In the genomic region with DNA sequence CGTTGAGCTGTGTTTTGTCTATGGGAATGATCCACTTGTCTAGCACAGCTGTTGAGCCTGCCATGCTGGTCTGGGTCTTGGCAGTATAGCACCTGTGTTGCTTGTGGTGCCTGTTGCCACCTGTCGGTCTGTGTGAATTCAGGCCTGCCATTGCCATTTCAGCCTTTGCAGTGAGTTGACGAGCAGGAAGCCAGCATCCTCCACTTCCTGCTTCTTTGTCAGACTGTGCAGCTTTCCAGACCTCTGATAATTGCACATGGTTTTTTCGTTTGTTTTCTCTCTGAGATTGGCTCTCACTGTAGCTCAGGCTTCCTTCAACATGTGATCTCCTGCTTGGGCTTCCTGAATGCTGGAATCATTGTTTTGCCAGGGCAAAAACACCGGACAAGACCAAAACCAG, we compare ENCODE assay signal across 12 mouse cellular contexts. TPM values are rescaled to one million over a fixed set of nuclear protein-coding genes. Genes with fewer than 3 reads are reported as not detected.
DNase-seq lines count a peak whose midpoint lies in the region; ATAC-seq lines count a peak whose summit lies in the region.
"Had no signal": no experiment of that assay in that cellular context is flagged by ENCODE, and none has a peak within 500 bp of the region (broad histone marks: within the 10 kb centered on the region; RNA-seq: fewer than 3 reads in every experiment).

No protein-coding gene starts in this region.

- H3K27me3 ChIP-seq in liver, embryonic 15.5 days = no peaks in the 10 kb centered on the region
- no peaks in the 10 kb centered on the region for H3K27me3 ChIP-seq in liver, embryonic 12.5 days (replicated peaks)
- H3K27me3 ChIP-seq in heart, embryonic 11.5 days (ENCODE audit: control insufficient read depth, insufficient read depth, low read length) = no peaks in the 10 kb centered on the region
- no peaks in the 10 kb centered on the region for H3K27me3 ChIP-seq in neural tube, embryonic 15.5 days (replicated peaks)
- H3K27me3 ChIP-seq: intestine, embryonic 15.5 days; liver, embryonic 13.5 days; midbrain, embryonic 12.5 days; neural tube, embryonic 12.5 days had no signal

- H3K4me1 ChIP-seq in liver, embryonic 15.5 days (replicated peaks) = no peaks in the 10 kb centered on the region
- H3K4me1 ChIP-seq in liver, embryonic 12.5 days = no peaks in the 10 kb centered on the region
- no peaks in the 10 kb centered on the region for H3K4me1 ChIP-seq in heart, embryonic 11.5 days (ENCODE audit: control insufficient read depth, insufficient read depth, low read length)
- peaks cover 3% of the 10 kb centered on the region; the same call in 1 of the 2 replicates for H3K4me1 ChIP-seq in neural tube, embryonic 15.5 days
- H3K4me1 ChIP-seq: intestine, embryonic 15.5 days; liver, embryonic 13.5 days; midbrain, embryonic 12.5 days; neural tube, embryonic 12.5 days had no signal

- H3K9me3 ChIP-seq in liver, embryonic 15.5 days (replicated peaks) = no peaks in the 10 kb centered on the region
- no peaks in the 10 kb centered on the region for H3K9me3 ChIP-seq in liver, embryonic 12.5 days (replicated peaks)
- H3K9me3 ChIP-seq in heart, embryonic 11.5 days (replicated peaks; ENCODE audit: control insufficient read depth, low read length) = no peaks in the 10 kb centered on the region
- no peaks in the 10 kb centered on the region for H3K9me3 ChIP-seq in neural tube, embryonic 15.5 days (replicated peaks)
- H3K9me3 ChIP-seq: intestine, embryonic 15.5 days; liver, embryonic 13.5 days; midbrain, embryonic 12.5 days; neural tube, embryonic 12.5 days had no signal

- no peak overlapping the region for H3K27ac ChIP-seq in liver, embryonic 15.5 days (replicated peaks)
- no peak overlapping the region for H3K27ac ChIP-seq in liver, embryonic 12.5 days
- 0 out of 2 replicates have a peak overlapping the region, but pooled peaks have one; percentile 22 for H3K27ac ChIP-seq in heart, embryonic 11.5 days (ENCODE audit: low read depth, low read length)
- H3K27ac ChIP-seq in neural tube, embryonic 15.5 days (replicated peaks) = no peak overlapping the region
- H3K27ac ChIP-seq: intestine, embryonic 15.5 days; liver, embryonic 13.5 days; midbrain, embryonic 12.5 days; neural tube, embryonic 12.5 days had no signal

- H3K4me2 ChIP-seq in liver, embryonic 15.5 days = no peak overlapping the region
- no peak overlapping the region for H3K4me2 ChIP-seq in liver, embryonic 12.5 days
- H3K4me2 ChIP-seq in heart, embryonic 11.5 days = no peak overlapping the region
- H3K4me2 ChIP-seq in neural tube, embryonic 15.5 days = no peak overlapping the region
- H3K4me2 ChIP-seq: intestine, embryonic 15.5 days; liver, embryonic 13.5 days; midbrain, embryonic 12.5 days; neural tube, embryonic 12.5 days had no signal

- WGBS in liver, embryonic 15.5 days (ENCODE audit: insufficient replicate concordance) = 57% methylated on average over 5 of the region's 5 CpGs
- 70% methylated on average over 5 of the region's 5 CpGs for WGBS in liver, embryonic 12.5 days (ENCODE audit: insufficient replicate concordance)
- 69% methylated on average over 5 of the region's 5 CpGs for WGBS in heart, embryonic 11.5 days (ENCODE audit: insufficient replicate concordance)
- 87% methylated on average over 5 of the region's 5 CpGs for WGBS in neural tube, embryonic 15.5 days

- no peak overlapping the region for H3K9ac ChIP-seq in liver, embryonic 15.5 days
- no peak overlapping the region for H3K9ac ChIP-seq in liver, embryonic 12.5 days
- H3K9ac ChIP-seq in heart, embryonic 11.5 days (ENCODE audit: low read depth, low read length) = no peak overlapping the region
- no peak overlapping the region for H3K9ac ChIP-seq in neural tube, embryonic 15.5 days (replicated peaks)
- H3K9ac ChIP-seq: intestine, embryonic 15.5 days; liver, embryonic 13.5 days; midbrain, embryonic 12.5 days; neural tube, embryonic 12.5 days had no signal

- H3K4me3 ChIP-seq in liver, embryonic 15.5 days (replicated peaks) = no peak overlapping the region
- no peak overlapping the region for H3K4me3 ChIP-seq in liver, embryonic 12.5 days
- no peak overlapping the region for H3K4me3 ChIP-seq in heart, embryonic 11.5 days (ENCODE audit: low read depth, low read length)
- no peak overlapping the region for H3K4me3 ChIP-seq in neural tube, embryonic 15.5 days (replicated peaks)
- H3K4me3 ChIP-seq: intestine, embryonic 15.5 days; liver, embryonic 13.5 days; midbrain, embryonic 12.5 days; neural tube, embryonic 12.5 days had no signal

- peak; percentile 51 for DNase-seq in induced T-regulatory cell, adult 2 months (ENCODE audit: low read depth)
- DNase-seq in thymus, postnatal 36 days = peak; percentile 61 to 80
- DNase-seq in spleen, postnatal 36 days (ENCODE audit: low spot score in 2 of 2) = no peak
- DNase-seq: cerebellum, adult 18-20 months; liver, embryonic 13.5 days had no signal

- H3K36me3 ChIP-seq in liver, embryonic 15.5 days (replicated peaks) = peaks cover 91% of the 10 kb centered on the region
- H3K36me3 ChIP-seq in liver, embryonic 12.5 days = peaks cover 97% of the 10 kb centered on the region
- peaks cover 54% of the 10 kb centered on the region for H3K36me3 ChIP-seq in heart, embryonic 11.5 days (ENCODE audit: control insufficient read depth, insufficient read depth, low read length)
- H3K36me3 ChIP-seq in neural tube, embryonic 15.5 days = peaks cover 96% of the 10 kb centered on the region

- peak; percentile 15; the same call in 1 of the 2 replicates for ATAC-seq in liver, embryonic 15.5 days (ENCODE audit: insufficient read depth)
- no peak for ATAC-seq in liver, embryonic 12.5 days
- ATAC-seq in heart, embryonic 11.5 days (replicated peaks; ENCODE audit: insufficient number of reproducible peaks, low FRiP score, low TSS enrichment) = peak; percentile 16; the same call in 1 of the 2 replicates
- no peak for ATAC-seq in neural tube, embryonic 15.5 days (ENCODE audit: low FRiP score)
- ATAC-seq: intestine, embryonic 15.5 days had no signal

RNA-seq across cellular contexts. Expression of a gene that starts 11.9 kb away (rescaled TPM):
- 63.7 and 67.2 TPM in 2 replicates for polyA plus RNA-seq in liver, embryonic 15.5 days (2015; fragmentation: Nextera tagmentation; extraction: Ambion mirVana)
- 73.0 and 80.0 TPM in 2 replicates for polyA plus RNA-seq in liver, embryonic 12.5 days (2016; fragmentation: Nextera tagmentation; extraction: Ambion mirVana)
- 152 and 153 TPM in 2 replicates for polyA plus RNA-seq in heart, embryonic 11.5 days (2014; fragmentation: Nextera tagmentation; extraction: Ambion mirVana)
- polyA plus RNA-seq in neural tube, embryonic 15.5 days (2015; fragmentation: Nextera tagmentation; extraction: Ambion mirVana) = 152 and 163 TPM in 2 replicates

RNA-seq across cellular contexts. Expression of a gene that starts 26.7 kb away (rescaled TPM):
- 2.8 and 3.1 TPM in 2 replicates for polyA plus RNA-seq in liver, embryonic 15.5 days (2015; fragmentation: Nextera tagmentation; extraction: Ambion mirVana)
- 6.6 TPM in 2 replicates for polyA plus RNA-seq in liver, embryonic 12.5 days (2016; fragmentation: Nextera tagmentation; extraction: Ambion mirVana)
- 1.2 and 1.3 TPM in 2 replicates for polyA plus RNA-seq in heart, embryonic 11.5 days (2014; fragmentation: Nextera tagmentation; extraction: Ambion mirVana)
- polyA plus RNA-seq in neural tube, embryonic 15.5 days (2015; fragmentation: Nextera tagmentation; extraction: Ambion mirVana) = 0.26 and 0.93 TPM in 2 replicates

Comparison
In these comparisons a context has a peak if more than half of its experiments do, and no peak if none do; other contexts are left out.
1. ATAC-seq: peak in liver, embryonic 15.5 days (single experiment) and heart, embryonic 11.5 days (single experiment); none in liver, embryonic 12.5 days (single experiment) and neural tube, embryonic 15.5 days (single experiment).
2. DNase-seq: peak in induced T-regulatory cell, adult 2 months (single experiment) and thymus, postnatal 36 days (2 of 2); none in spleen, postnatal 36 days (0 of 2).